Mouse (Mus musculus) B cell, adult 67 days (primary cell): ENCODE data around the gene Gm4981. TPM values are rescaled to one million over a fixed set of nuclear protein-coding genes. Genes with fewer than 3 reads are reported as not detected.

ENCODE experiments used
- total RNA-seq, 2 experiments: library from RNA; stranded (reverse); gene quantifications; 4 replicates each; pipeline ENCODE4 v1.2.4; 2023

Gene Gm4981
- not detected for total RNA-seq

DNA sequence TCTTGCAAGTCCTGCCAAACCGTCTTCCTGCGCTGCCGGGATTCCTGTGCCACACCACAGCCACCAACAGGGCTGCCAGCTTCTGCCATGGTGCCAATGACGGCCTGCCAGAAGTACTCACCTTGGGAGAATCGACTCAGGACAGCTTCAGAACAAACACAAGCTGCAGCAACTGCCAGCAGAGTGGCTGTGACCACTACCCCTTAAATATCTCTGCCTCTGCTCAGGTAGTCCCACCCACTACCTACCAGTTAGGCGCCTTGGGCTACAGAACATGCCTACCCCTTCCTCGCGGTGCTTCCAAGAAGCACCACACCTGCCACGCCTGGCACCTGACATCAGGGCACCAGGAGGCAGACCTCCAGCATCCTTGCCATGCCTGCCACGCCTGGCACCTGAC is at the start of gene Gm4981:
TSS of gene Gm4981 (minus strand) at position 89 of the 400 bp plus-strand sequence.

DNA sequence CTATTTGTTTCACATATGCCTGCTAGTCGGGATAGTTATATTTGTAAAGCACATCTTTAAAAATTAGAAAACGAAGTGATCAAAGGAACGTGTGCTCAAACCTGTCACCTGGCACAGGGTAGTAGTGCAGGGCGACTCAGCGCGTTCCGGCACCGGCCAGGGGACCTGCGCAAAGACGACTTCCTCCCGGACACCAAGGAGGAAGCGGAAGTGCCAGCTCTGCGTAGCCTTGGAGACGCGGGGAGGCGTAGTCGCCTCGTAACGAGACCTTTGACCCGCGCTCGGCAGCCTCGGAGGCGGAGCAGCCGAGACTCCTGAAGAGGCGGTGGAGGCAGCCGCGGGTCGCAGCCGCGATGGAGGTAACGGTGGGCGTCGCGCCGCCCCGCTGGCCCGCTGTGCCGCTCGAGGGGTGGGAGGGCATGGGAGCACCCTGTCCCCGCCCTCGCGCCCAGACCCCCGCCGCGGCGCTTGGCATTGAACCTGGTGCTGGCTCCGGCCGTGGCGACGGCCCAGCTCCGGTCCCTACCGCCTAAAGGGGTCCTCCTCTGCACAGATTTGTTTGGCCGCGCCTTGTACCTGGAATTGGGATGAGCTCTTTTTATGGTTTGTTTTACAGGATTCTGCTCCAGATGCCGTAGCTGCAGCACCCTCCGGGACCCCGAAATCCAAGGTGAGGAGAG is 18.9 kb upstream of the Gm4981 start, which contains the start of gene Gcc2:
TSS of gene Gcc2 (plus strand) at position 285 of the 680 bp plus-strand sequence.

GRCm38 (mm10) chr10:58232641-58232969 is 3.9 kb downstream of the Gm4981 start, which contains the start of gene Duxf3:
Gene Duxf3 (minus strand): TSS chr10:58232675.

GRCm38 (mm10) chr10:58224827-58225785 is 11.4 kb downstream of the Gm4981 start, which contains the start of gene AW822073:
Gene AW822073 (minus strand): TSS chr10:58224930.

Other genes starting within 250 kb of the Gm4981 start
- not detected for gene AW822073, start 11.8 kb downstream of the Gm4981 start, total RNA-seq
- not detected for gene Duxf3, start 4.0 kb downstream of the Gm4981 start, total RNA-seq
- 10 to 100 TPM; 35.9 to 45.8 TPM for gene Gcc2, start 18.8 kb upstream of the Gm4981 start, total RNA-seq
- gene Lims1, start 86.8 kb upstream of the Gm4981 start, total RNA-seq: 10 to 100 TPM; 50.3 to 65.8 TPM
- 100 to 1,000 TPM; 175 to 184 TPM for gene Ranbp2, start 210.2 kb upstream of the Gm4981 start, total RNA-seq